Mouse (Mus musculus) monocyte, adult 5-6 weeks (primary cell): Measurements from ENCODE around the gene Nt5c2. TPM values are rescaled to one million over a fixed set of nuclear protein-coding genes. Genes with fewer than 3 reads are reported as not detected.

ENCODE experiments used
- ATAC-seq: fragments of 153-309, 156-312 bp; replicated peaks from 2 replicates; pipeline ENCODE4 v1.8.0; 2017; ENCODE audit warnings: mild to moderate bottlenecking; ENCODE audit not compliant: low TSS enrichment, insufficient number of reproducible peaks, severe bottlenecking, poor library complexity, low FRiP score
- total RNA-seq: library from RNA; stranded (forward); fragments of 200-1000, 200-491, 200-594 nt; gene quantifications from 3 replicates; pipeline ENCODE4 v1.2.3, GENCODE M21; 2017

Gene Nt5c2
- total RNA-seq, 1 experiment from 2014 or later = 63.8 TPM

GRCm38 (mm10) chr19:46873924-46874323 is 141.0 kb downstream of the Nt5c2 start:
- no peak for ATAC-seq

DNA sequence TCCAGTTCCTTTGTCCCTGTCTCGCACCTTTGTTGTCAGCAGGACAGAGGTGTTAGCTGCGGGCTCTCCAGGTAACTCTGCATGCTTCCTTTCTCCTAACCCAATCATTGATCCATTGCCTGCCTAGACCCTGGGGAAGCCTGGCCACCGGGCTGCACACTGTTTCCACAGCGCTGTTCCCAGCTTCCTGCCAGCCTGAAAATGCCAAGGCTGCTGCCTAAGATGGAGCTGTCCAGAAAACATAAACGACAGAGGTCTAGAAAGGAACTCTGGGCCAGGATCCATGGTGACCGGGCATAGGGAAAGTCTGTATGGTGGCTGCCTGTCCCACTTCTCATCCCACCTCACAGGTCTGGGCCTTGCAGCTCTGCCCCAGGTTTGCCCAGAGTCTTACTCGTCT is 143.3 kb downstream of the Nt5c2 start:
- ATAC-seq = no peak

- no peak for ATAC-seq
These were observed 143.9 kb downstream of the Nt5c2 start for GRCm38 (mm10) chr19:46871096-46871495.

DNA sequence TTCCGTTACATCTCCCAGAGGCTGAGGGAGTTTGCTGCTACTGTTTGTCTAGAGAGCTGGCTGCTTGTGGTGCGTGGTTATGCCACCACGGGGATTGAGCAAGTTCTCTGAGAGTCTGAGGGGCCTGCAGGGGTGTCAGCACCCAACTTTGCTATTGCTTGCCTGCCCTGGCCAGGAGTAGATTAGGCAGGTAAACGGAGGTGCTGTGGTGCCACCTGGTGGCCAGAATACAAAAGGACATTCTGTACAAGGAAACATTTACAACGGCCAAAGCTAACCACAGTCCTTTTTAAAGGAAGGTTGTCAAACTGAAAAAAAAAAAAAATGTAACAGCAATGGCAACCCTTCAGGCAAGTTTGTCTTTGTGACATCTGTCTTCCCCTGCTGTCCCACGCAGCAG is 145.4 kb downstream of the Nt5c2 start:
- ATAC-seq = peak; percentile 86

DNA sequence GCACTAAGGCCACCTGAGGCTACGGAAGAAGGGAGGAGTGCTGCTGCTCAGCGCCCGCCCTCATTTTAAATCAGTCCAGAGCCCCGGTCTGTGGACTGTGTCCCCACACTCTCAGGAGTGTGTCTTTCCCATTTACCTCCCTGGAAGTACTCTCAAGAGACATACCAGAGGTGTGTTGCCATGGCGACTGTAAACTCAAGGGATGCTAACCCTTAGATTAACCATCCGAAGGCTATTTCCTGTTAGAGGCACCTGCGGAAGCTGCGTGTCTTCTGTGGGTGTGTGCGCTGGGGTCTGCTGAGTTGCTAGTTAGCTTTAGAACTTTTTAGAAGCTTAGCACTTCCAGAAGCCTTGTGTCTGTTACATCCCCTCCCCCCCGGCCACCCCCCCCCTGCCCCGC is 145.9 kb downstream of the Nt5c2 start:
- ATAC-seq = no peak

DNA sequence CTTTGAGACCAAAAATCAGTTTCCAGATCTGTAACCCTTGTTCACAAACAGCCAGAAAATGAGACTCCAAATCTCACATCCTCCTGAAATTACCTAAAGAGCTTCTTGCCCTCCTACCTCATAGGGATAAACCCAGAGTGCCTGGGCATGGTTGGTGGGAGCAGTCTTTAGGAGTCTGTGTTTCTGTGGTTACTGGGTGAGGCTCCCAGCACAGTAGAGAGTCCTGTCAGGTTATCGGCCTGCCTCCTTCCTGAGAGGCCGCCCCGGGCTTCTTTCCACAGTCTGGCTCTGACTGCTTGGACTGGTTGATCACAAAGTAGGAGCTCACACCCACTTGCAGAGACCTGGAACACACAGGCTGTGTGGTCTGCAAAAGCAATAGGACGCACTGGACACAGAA is 149.6 kb downstream of the Nt5c2 start:
- no peak for ATAC-seq

DNA sequence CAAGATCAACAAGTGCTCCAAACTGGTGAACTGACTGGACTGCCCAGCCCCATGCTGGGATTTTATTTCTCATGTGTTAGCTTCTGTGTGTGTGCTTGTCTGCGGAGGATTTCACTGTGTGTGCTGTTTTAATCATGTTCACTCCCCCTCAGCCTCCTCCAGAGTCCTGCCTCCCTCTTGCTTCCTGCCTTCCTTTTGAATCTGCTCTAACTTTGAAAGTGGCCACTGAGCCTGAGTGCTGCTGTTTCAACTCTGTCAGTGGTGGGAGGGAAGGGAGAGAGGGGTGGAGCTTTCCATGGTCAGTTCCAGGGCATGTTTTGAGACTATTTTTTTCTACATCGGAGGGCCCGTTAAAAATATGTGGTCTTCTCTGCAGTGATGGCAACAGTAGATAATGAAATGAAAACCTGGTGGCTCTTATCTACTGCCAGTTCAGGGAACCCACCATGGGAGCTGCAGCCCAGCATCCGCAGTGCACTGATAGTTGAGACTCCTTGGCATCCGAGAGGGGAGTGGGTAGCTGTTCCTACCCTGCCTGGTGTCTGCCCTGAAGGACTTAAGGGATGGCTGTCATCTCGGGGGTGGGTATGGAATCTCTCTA is 150.1 kb downstream of the Nt5c2 start:
- ATAC-seq = no peak

DNA sequence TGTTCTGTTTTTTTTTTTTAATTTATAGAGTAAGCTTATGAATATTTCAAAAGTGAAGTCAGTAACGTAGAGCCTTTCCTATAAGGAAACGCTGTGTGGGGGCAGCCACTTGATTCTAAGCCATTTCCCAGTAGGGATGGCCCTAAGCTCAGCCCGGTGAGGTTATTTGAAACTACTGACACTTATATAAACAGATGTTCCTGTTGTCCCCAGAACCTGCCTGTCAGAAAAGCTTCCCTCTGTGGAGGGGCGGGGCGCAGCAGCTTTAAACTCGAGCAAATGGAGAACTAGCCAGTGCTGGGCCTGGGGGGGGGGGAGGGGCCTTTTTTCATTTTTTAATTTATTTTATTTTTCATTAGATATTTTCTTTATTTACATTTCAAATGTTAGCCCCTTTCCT is 150.9 kb downstream of the Nt5c2 start:
- peak; percentile 40; the same call in 1 of the 2 replicates for ATAC-seq

DNA sequence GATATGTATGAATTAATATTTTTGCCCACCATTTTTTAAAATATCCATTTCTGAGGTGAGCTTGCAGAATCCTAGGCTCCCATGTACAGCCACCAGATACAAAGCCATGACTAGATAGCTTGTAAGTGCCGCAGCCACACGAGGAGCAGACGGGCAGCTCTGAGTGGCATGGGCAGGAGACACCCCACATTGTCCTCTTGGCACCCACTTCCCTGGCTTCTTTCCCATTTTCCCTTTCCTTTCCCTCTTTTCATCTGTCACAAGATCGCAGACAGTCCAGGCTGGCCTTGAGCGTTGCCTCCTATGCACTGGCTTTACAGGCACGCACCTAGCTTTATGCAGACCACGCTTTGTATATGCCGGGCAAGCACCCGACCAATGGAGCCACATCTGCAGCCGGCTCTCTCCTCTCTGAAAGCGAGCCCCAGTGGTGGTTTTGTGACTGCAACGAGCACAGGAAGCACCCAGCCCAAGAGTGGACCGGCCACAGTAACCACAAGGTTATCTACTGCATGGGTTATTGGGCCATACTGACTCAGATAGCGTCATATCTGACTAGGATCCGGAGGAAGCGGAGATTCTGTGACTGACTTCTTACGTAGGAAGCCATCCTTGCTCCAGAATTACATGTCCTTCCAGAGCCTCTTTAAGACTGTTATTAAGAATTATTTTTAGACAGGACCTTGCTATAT is 151.6 kb downstream of the Nt5c2 start:
- ATAC-seq = peak; percentile 94

- ATAC-seq = no peak
These were observed 152.4 kb downstream of the Nt5c2 start for GRCm38 (mm10) chr19:46862556-46862955.

DNA sequence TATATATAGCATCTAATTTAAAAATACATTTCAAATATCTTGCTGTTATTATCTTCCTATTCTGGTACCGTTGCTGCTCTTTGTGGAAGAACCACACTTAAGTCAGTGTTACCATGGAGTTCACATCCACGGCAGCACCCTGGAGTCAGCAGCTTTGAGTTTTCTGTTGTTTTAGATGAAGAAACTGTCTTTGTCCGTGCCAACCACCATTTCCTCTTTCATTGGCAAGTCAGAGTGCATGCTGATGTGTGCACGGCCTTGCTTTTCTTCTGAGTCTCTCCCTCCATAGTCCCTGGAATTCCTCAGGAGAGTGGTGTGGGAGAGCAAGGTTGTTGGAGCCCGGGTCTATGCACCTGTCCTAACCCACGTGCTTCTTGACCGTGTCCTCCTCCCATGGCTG is 156.8 kb downstream of the Nt5c2 start:
- no peak; the same call in 1 of the 2 replicates for ATAC-seq

DNA sequence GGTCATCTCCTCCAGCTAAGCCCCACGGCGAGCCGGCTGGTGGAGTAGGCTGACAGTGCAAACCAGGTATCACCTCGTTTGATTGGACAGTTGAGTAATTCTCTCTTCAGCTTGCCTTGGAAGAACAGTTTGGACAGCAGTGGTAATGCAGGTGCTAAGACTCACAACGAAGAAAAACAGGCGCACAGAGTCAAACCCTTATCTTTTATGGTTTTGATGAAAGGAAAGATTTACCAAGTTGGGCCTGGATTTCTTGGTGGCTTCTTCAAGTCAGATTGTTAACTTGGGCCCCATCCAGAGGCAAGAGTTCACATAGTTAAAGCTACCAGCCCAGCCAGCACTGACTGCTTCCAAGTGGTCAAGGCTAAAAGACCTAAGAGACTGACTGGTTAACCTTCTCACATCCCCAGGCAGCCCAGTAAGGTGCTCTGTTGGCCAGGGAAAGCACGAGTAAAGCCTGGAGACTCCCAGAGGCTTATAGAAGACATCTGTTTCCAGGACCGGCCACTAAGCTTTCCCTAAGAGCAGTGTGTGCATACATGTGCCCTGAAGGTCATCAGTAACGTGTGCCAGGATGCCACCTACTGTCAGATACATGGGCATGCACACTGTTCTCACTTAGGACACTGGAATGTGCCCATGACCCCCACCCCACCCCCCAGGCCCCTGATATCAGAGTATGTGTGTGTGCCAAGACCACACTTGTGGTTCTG is 157.5 kb downstream of the Nt5c2 start:
- ATAC-seq = 0 out of 2 replicates have a peak, but pooled peaks have one; percentile 20

DNA sequence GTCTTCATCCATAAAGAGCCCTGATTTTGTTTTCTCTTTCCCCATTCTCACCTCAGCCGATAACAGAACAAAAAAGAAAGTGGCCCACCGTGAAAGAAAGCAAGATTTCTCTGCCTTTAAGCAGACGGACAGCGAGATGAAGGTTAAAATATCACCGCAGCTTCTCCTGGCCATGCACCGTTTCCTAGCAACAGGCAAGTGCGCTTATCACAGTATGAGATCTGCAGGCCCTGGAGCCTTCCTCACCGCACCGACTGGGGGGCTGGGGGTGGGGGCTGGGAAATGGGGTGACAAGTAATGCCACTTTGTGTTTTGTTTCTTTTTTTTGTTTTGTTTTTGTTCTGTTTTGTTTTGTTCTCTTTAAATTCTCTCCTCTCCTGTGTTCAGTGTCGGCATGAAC is 158.2 kb downstream of the Nt5c2 start:
- no peak for ATAC-seq

GRCm38 (mm10) chr19:46856232-46856631 is 158.7 kb downstream of the Nt5c2 start:
- no peak for ATAC-seq

GRCm38 (mm10) chr19:46849443-46849997 is 165.4 kb downstream of the Nt5c2 start:
- no peak for ATAC-seq

DNA sequence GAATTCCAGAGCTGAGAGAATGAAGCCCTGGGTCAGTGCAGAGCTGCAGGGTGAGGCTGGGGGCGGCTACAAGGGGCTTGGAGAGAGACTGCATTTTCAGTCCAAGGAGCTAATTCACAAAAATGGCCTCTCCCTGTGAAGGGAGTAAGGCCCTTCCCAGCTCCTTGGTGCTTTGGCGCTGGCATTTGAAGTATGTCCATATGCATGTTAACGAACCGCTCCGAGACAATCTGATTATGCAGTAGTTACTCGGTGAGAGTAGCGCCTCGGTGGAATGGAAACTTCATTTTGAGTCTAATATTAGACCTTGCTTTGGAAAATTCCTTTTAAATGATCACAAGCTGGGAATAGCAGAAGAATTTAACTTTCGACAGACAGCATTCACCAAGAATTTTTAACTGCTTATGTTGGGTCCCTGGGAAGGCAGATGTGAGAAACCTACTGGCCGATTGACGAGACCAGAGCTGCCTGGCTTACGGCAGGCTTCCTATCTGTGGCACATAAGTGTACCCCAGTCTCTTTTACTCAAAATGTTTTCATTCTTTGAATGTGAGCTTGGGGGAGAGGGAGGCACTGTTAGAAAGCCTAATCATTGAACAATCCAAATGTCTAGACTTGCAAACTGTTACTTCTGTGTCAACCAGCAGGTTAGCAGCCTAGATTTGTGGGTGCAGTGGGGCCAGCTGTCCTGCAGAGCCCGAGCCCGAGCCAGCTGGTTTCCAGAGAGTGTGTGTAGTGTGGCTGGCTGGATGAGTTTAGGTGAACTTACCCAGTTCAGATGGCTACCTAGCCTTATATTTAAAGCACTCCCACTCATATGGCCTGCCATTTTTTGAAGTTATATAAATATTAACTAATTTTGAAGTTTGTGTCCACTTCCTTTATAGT is 166.3 kb downstream of the Nt5c2 start:
- ATAC-seq = no peak

GRCm38 (mm10) chr19:46846459-46846858 is 168.5 kb downstream of the Nt5c2 start:
- no peak for ATAC-seq

DNA sequence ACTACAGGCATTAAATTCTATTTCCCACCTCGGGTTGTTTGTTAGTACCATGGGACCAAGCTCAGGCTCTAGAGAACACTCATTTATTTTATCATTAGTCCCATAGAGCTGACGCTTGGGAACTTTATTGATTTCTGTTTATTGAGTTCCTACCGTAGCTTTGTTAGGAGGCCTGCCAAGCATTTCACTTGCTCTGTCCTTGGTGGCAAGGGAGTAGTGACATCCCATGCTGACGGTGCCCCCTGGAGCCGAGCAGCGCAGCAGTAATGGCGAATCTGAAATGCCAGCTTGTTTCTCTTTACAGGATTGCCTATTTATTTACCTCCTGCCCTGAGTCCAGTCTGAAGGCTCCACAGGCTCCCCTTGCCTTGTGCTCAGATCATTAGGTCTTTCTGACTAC is 168.9 kb downstream of the Nt5c2 start:
- no peak for ATAC-seq

GRCm38 (mm10) chr19:46843030-46843429 is 171.9 kb downstream of the Nt5c2 start:
- ATAC-seq = no peak
